Mouse (Mus musculus) cerebellum, adult 2 months (tissue): ENCODE data around the gene Ermap.

Source experiments
- CTCF ChIP-seq: fragments of 200-500 bp; IDR thresholded peaks from 2 replicates; pipeline ENCODE4 v1.5.1; 2011; ENCODE audit warnings: low read depth, mild to moderate bottlenecking, control low read depth, low read length, moderate library complexity, borderline replicate concordance; ENCODE audit not compliant: insufficient read depth
- POLR2A ChIP-seq: fragments of 200-500 bp; IDR thresholded peaks from 2 replicates; pipeline ENCODE4 v1.6.1; 2011; ENCODE audit warnings: low read length, control low read depth, borderline replicate concordance; ENCODE audit not compliant: insufficient read depth

DNA sequence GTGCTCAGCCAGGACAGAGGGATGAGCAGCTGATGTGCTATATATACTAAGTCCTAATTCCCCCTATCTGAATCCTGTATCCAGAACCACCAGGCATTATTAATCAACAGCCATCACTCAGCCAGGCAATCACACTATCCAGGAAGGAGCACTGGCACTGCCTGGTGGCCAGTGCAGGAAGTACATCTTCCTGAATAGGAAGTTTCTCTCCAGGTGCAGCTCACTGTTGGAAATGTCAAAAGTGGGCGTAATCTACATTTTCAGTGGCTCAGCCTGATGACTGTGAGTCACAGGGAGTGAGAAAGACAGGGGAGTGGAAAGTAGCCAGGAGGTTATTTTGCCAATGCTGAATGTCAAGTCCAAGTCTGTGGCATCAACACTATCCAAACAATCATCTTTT lies 33.9 kb upstream of the Ermap start:
- TF ChIP-seq POLR2A (no peak), CTCF (peak; percentile 67)
